Mouse (Mus musculus) heart, postnatal 0 days (tissue): ENCODE measurements around the gene Mab21l3. TPM values are rescaled to one million over a fixed set of nuclear protein-coding genes. Genes with fewer than 3 reads are reported as not detected.

Experiments
- ATAC-seq: fragments of 200-750 bp; cut with Nextera tagmentation; 2 replicates; pipeline ENCODE4 v1.8.0; 2017; ENCODE audit warnings: low read depth, moderate number of reproducible peaks, moderate library complexity; ENCODE audit not compliant: insufficient read depth
- DNase-seq: peaks from one replicate; pipeline ENCODE4 v3.0.0-alpha.2; 2016; ENCODE audit warnings: low spot score
- H3K27ac ChIP-seq: fragments of 300-500 bp; sonication (generic); 2 replicates; pipeline ENCODE4 v1.5.1; 2014; ENCODE audit warnings: low read depth, mild to moderate bottlenecking
- H3K27me3 ChIP-seq: fragments of 300-500 bp; sonication (generic); 2 replicates; pipeline ENCODE4 v1.6.1; 2014; ENCODE audit warnings: low read length, mixed read lengths; ENCODE audit not compliant: control insufficient read depth, insufficient read depth
- H3K36me3 ChIP-seq: fragments of 300-500 bp; sonication (generic); replicated peaks from 2 replicates; pipeline ENCODE4 v1.6.1; 2014; ENCODE audit warnings: low read length, mixed read lengths; ENCODE audit not compliant: control insufficient read depth, insufficient read depth
- H3K4me1 ChIP-seq: fragments of 300-500 bp; sonication (generic); 2 replicates; pipeline ENCODE4 v1.6.1; 2014; ENCODE audit warnings: antibody characterized with exemption; ENCODE audit not compliant: control insufficient read depth, insufficient read depth
- H3K4me2 ChIP-seq: fragments of 300-500 bp; sonication (generic); 2 replicates; pipeline ENCODE4 v1.6.1; 2014; ENCODE audit warnings: low read depth, mild to moderate bottlenecking, low read length, moderate library complexity
- H3K4me3 ChIP-seq: fragments of 300-500 bp; sonication (generic); 2 replicates; pipeline ENCODE4 v1.5.1; 2014; ENCODE audit warnings: low read depth, low read length
- H3K9ac ChIP-seq: fragments of 300-500 bp; sonication (generic); replicated peaks from 2 replicates; pipeline ENCODE4 v1.6.1; 2014; ENCODE audit warnings: low read depth, low read length, mixed read lengths
- H3K9me3 ChIP-seq: fragments of 300-500 bp; sonication (generic); replicated peaks from 2 replicates; pipeline ENCODE4 v1.6.1; 2016; ENCODE audit warnings: low read length; ENCODE audit not compliant: control insufficient read depth
- CTCF ChIP-seq: IDR thresholded peaks from 2 replicates; pipeline ENCODE4 v1.5.1; 2016; ENCODE audit warnings: antibody characterized with exemption, control low read depth, low read depth
- EP300 ChIP-seq: IDR thresholded peaks from 2 replicates; pipeline ENCODE4 v1.6.1; 2016; ENCODE audit warnings: antibody characterized with exemption, low read depth
- WGBS: fragments of 180-500 bp; shearing (Covaris S2); extraction: QIAGEN DNeasy Blood & Tissue Kit; methylation state at CpG from one replicate; pipeline ENCODE4 v1.1.7; 2014; 5-methylcytosine and 5-hydroxymethylcytosine counted together
- polyA plus RNA-seq: library from polyadenylated mRNA; unstranded; fragments of >200 nt; fragmentation: Nextera tagmentation; extraction: Ambion mirVana; gene quantifications from 2 replicates; pipeline ENCODE4 v1.2.1, GENCODE M21; 2015
- total RNA-seq: library from RNA; depleted of rRNA; stranded (reverse); fragments of >200 nt; gene quantifications from 2 replicates; pipeline ENCODE4 v1.2.3, GENCODE M21; 2014; ENCODE audit warnings: low replicate concordance; rRNA removed

Gene Mab21l3
- 1.6 TPM in 1 of 2 replicates, not detected in the other for total RNA-seq
- 0.10 and 0.14 TPM in 2 replicates for polyA plus RNA-seq

GRCm38 (mm10) chr3:101848816-101849215, at the start of gene Mab21l3:
Gene Mab21l3, minus strand, starts transcription at chr3:101848959.
- no peaks in the 10 kb centered on the region for H3K4me1 ChIP-seq
- DNase-seq (no peak), ATAC-seq (no peak)
- no peak within 1 kb of the TSS for H3K9ac ChIP-seq
- TF ChIP-seq EP300, result no peak
- no peak for TF ChIP-seq CTCF
- H3K4me2 ChIP-seq, result no peak within 1 kb of the TSS
- H3K27ac ChIP-seq, result no peak within 1 kb of the TSS
- H3K36me3 ChIP-seq, result no peaks in the 10 kb centered on the region
- H3K4me3 ChIP-seq, result no peak within 1 kb of the TSS
- H3K9me3 ChIP-seq, result no peaks in the 10 kb centered on the region
- H3K27me3 ChIP-seq, result no peaks in the 10 kb centered on the region
- WGBS, result 76% methylated on average over 5 of the region's 5 CpGs

GRCm38 (mm10) chr3:101897377-101897974, 48.7 kb upstream of the Mab21l3 start:
- H3K27ac ChIP-seq, result no peak overlapping the region
- ATAC-seq (no peak), DNase-seq (no peak)
- H3K36me3 ChIP-seq, result peaks cover 5% of the 10 kb centered on the region; the same call in 1 of the 2 replicates
- H3K9me3 ChIP-seq, result no peaks in the 10 kb centered on the region
- no peak for TF ChIP-seq CTCF
- no peak for TF ChIP-seq EP300
- 89% methylated on average over 15 of the region's 15 CpGs for WGBS
- no peaks in the 10 kb centered on the region for H3K27me3 ChIP-seq
- no peak overlapping the region for H3K9ac ChIP-seq
- peaks cover 9% of the 10 kb centered on the region for H3K4me1 ChIP-seq
- no peak overlapping the region for H3K4me2 ChIP-seq
- H3K4me3 ChIP-seq, result no peak overlapping the region

GRCm38 (mm10) chr3:101896893-101897292, 48.1 kb upstream of the Mab21l3 start:
- H3K27me3 ChIP-seq, result no peaks in the 10 kb centered on the region
- H3K9me3 ChIP-seq, result no peaks in the 10 kb centered on the region
- ATAC-seq, result no peak
- peak; percentile 70 for DNase-seq
- WGBS, result 29% methylated on average over 9 of the region's 9 CpGs
- H3K4me1 ChIP-seq, result peaks cover 6% of the 10 kb centered on the region
- peaks cover 5% of the 10 kb centered on the region; the same call in 1 of the 2 replicates for H3K36me3 ChIP-seq
- H3K4me2 ChIP-seq, result no peak overlapping the region
- TF ChIP-seq CTCF, result peak; percentile 97
- TF ChIP-seq EP300, result no peak
- H3K4me3 ChIP-seq, result no peak overlapping the region
- no peak overlapping the region for H3K27ac ChIP-seq
- no peak overlapping the region for H3K9ac ChIP-seq

GRCm38 (mm10) chr3:101895376-101895910, 46.7 kb upstream of the Mab21l3 start:
- DNase-seq, result no peak
- Histone ChIP-seq H3K4me1 (no peaks in the 10 kb centered on the region), H3K27me3 (no peaks in the 10 kb centered on the region), H3K9me3 (no peaks in the 10 kb centered on the region), H3K4me2 (no peak overlapping the region), H3K27ac (no peak overlapping the region), H3K36me3 (peaks cover 5% of the 10 kb centered on the region; the same call in 1 of the 2 replicates), H3K9ac (no peak overlapping the region), H3K4me3 (no peak overlapping the region)
- 80% methylated on average over 7 of the region's 7 CpGs for WGBS
- no peak for TF ChIP-seq CTCF
- ATAC-seq, result no peak

GRCm38 (mm10) chr3:101885591-101885990, 36.8 kb upstream of the Mab21l3 start:
- ATAC-seq, result no peak
- H3K27me3 ChIP-seq, result no peaks in the 10 kb centered on the region
- no peak overlapping the region for H3K27ac ChIP-seq
- no peak overlapping the region for H3K4me3 ChIP-seq
- H3K4me2 ChIP-seq, result no peak overlapping the region
- DNase-seq, result peak; percentile 38
- H3K9ac ChIP-seq, result no peak overlapping the region
- no peaks in the 10 kb centered on the region for H3K9me3 ChIP-seq
- TF ChIP-seq CTCF (no peak), EP300 (no peak)
- 39% methylated on average over 3 of the region's 3 CpGs for WGBS
- H3K36me3 ChIP-seq, result no peaks in the 10 kb centered on the region
- no peaks in the 10 kb centered on the region for H3K4me1 ChIP-seq

- Histone ChIP-seq H3K27me3 (no peaks in the 10 kb centered on the region), H3K36me3 (0 out of 2 replicates have a peak, but pooled peaks cover 5% of the 10 kb centered on the region), H3K9me3 (no peaks in the 10 kb centered on the region), H3K9ac (no peak overlapping the region), H3K27ac (no peak overlapping the region), H3K4me1 (no peaks in the 10 kb centered on the region), H3K4me3 (no peak overlapping the region), H3K4me2 (no peak overlapping the region)
- 60% methylated on average over 4 of the region's 4 CpGs for WGBS
- TF ChIP-seq CTCF, result no peak
- no peak for TF ChIP-seq EP300
- no peak for DNase-seq
- ATAC-seq, result no peak
Observed at GRCm38 (mm10) chr3:101885041-101885440, 36.3 kb upstream of the Mab21l3 start.
